Mouse (Mus musculus): ENCODE data around the gene Arl5c.

DNA sequence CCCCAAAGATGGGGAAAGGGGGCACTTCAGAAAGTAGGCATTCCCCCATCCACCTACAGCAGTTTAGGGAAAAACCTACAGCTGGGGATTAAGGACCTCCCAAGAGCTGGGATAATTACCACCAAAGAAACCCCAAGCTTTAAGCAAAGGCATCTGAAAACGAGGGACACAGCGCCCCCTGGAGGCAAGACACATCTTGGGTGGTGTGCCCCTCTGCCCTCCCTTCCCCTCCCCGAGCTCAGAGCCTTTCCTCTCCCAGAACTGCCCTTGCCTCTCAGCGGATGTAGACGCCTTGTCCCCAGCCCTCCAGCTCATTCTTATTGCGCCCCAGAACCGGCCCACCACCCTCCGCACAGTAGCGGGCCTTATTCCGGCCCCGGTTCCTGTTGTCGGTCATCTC lies 6.6 kb upstream of the Arl5c start:
- TF ChIP-seq CTCF (IDR thresholded peaks at IDR 0.05; ENCODE audit: control insufficient read depth, insufficient read depth, low read length) (peak; percentile 85), POLR2A (IDR thresholded peaks at IDR 0.05; ENCODE audit: borderline replicate concordance, control insufficient read depth, low read depth, low read length) (no peak)

All from bone marrow, adult 2 months (tissue).